Mouse (Mus musculus): Measurements from ENCODE around the gene Atg7.
"Not testable (repeated sequence)": the region's sequence is repeated elsewhere in the genome, so short reads cannot be mapped to it uniquely, and the experiment has no call there.

Atg7 gene

GRCm38 (mm10) chr6:114882675-114883074, 239.8 kb downstream of the Atg7 start:
- no peak for DNase-seq (ENCODE audit: low spot score)

GRCm38 (mm10) chr6:114883261-114883740, 240.4 kb downstream of the Atg7 start:
- DNase-seq (ENCODE audit: low spot score) = peak; percentile 75

GRCm38 (mm10) chr6:114885129-114885528, 242.2 kb downstream of the Atg7 start:
- DNase-seq (ENCODE audit: low spot score) = no peak

- DNase-seq (ENCODE audit: low spot score) = no peak
These were observed 243.1 kb downstream of the Atg7 start for GRCm38 (mm10) chr6:114886012-114886411.

GRCm38 (mm10) chr6:114886504-114887361, 243.8 kb downstream of the Atg7 start:
- DNase-seq (ENCODE audit: low spot score) = no peak

GRCm38 (mm10) chr6:114888922-114889321, 246.0 kb downstream of the Atg7 start:
- peak; percentile 67 for DNase-seq (ENCODE audit: low spot score)

GRCm38 (mm10) chr6:114889971-114890370, 247.1 kb downstream of the Atg7 start:
- not testable (repeated sequence) for DNase-seq (ENCODE audit: low spot score)

- peak; percentile 69 for DNase-seq (ENCODE audit: low spot score)
These were observed 247.7 kb downstream of the Atg7 start for GRCm38 (mm10) chr6:114890411-114891115.

- no peak for DNase-seq (ENCODE audit: low spot score)
These were observed 248.4 kb downstream of the Atg7 start for GRCm38 (mm10) chr6:114891272-114891671.

GRCm38 (mm10) chr6:114891771-114892170, 248.9 kb downstream of the Atg7 start:
- DNase-seq (ENCODE audit: low spot score) = no peak

- peak; percentile 68 for DNase-seq (ENCODE audit: low spot score)
These were observed 249.5 kb downstream of the Atg7 start for GRCm38 (mm10) chr6:114892363-114892762.

GRCm38 (mm10) chr6:114893427-114894209, 250.7 kb downstream of the Atg7 start:
- DNase-seq (ENCODE audit: low spot score) = peak; percentile 58

- no peak for DNase-seq (ENCODE audit: low spot score)
These were observed 251.7 kb downstream of the Atg7 start for GRCm38 (mm10) chr6:114894548-114895106.

- no peak for DNase-seq (ENCODE audit: low spot score)
These were observed 252.3 kb downstream of the Atg7 start for GRCm38 (mm10) chr6:114895191-114895590.

- no peak for DNase-seq (ENCODE audit: low spot score)
These were observed 253.4 kb downstream of the Atg7 start for GRCm38 (mm10) chr6:114896281-114896680.

- no peak for DNase-seq (ENCODE audit: low spot score)
These were observed 256.1 kb downstream of the Atg7 start for GRCm38 (mm10) chr6:114898949-114899348.

GRCm38 (mm10) chr6:114899652-114900051, 256.8 kb downstream of the Atg7 start:
- DNase-seq (ENCODE audit: low spot score) = no peak

- no peak for DNase-seq (ENCODE audit: low spot score)
These were observed 257.3 kb downstream of the Atg7 start for GRCm38 (mm10) chr6:114900194-114900593.

- no peak for DNase-seq (ENCODE audit: low spot score)
These were observed 258.5 kb downstream of the Atg7 start for GRCm38 (mm10) chr6:114901321-114901824.

GRCm38 (mm10) chr6:114901921-114902320, 259.0 kb downstream of the Atg7 start:
- no peak for DNase-seq (ENCODE audit: low spot score)

GRCm38 (mm10) chr6:114904233-114904632, 261.3 kb downstream of the Atg7 start:
- no peak for DNase-seq (ENCODE audit: low spot score)

- no peak for DNase-seq (ENCODE audit: low spot score)
These were observed 261.9 kb downstream of the Atg7 start for GRCm38 (mm10) chr6:114904818-114905217.
